Mouse (Mus musculus): ENCODE data around the gene Ntm. TPM values are rescaled to one million over a fixed set of nuclear protein-coding genes. Genes with fewer than 3 reads are reported as not detected.

Gene Ntm
- polyA plus RNA-seq, 1 experiment from 2014 or later = 51.8 TPM

- 27% methylated on average over 2 of the region's 2 CpGs for WGBS
- Histone ChIP-seq H3K36me3 (no peaks in the 10 kb centered on the region), H3K9ac (no peak overlapping the region), H3K4me1 (replicated peaks) (0 out of 2 replicates have a peak, but pooled peaks cover 2% of the 10 kb centered on the region), H3K27me3 (replicated peaks) (no peaks in the 10 kb centered on the region), H3K4me2 (no peak overlapping the region), H3K4me3 (no peak overlapping the region), H3K9me3 (replicated peaks) (no peaks in the 10 kb centered on the region), H3K27ac (ENCODE audit: poor library complexity, severe bottlenecking) (no peak overlapping the region)
- ATAC-seq (ENCODE audit: insufficient number of reproducible peaks, low FRiP score) = no peak
Measured at GRCm38 (mm10) chr9:29306961-29307360, 656.0 kb downstream of the Ntm start.

GRCm38 (mm10) chr9:29298340-29298739 is 664.6 kb downstream of the Ntm start:
- Histone ChIP-seq H3K4me2 (no peak overlapping the region), H3K36me3 (no peaks in the 10 kb centered on the region), H3K9ac (no peak overlapping the region), H3K27ac (ENCODE audit: poor library complexity, severe bottlenecking) (no peak overlapping the region), H3K4me3 (no peak overlapping the region), H3K27me3 (replicated peaks) (no peaks in the 10 kb centered on the region), H3K9me3 (replicated peaks) (no peaks in the 10 kb centered on the region), H3K4me1 (replicated peaks) (peaks cover 7% of the 10 kb centered on the region; the same call in 1 of the 2 replicates)
- no peak for ATAC-seq (ENCODE audit: insufficient number of reproducible peaks, low FRiP score)
- 83% methylated on average over 3 of the region's 3 CpGs for WGBS

GRCm38 (mm10) chr9:29296752-29297151 is 666.2 kb downstream of the Ntm start:
- WGBS = 64% methylated on average over 3 of the region's 3 CpGs
- Histone ChIP-seq H3K27ac (ENCODE audit: poor library complexity, severe bottlenecking) (no peak overlapping the region), H3K4me2 (no peak overlapping the region), H3K36me3 (no peaks in the 10 kb centered on the region), H3K4me1 (replicated peaks) (peaks cover 7% of the 10 kb centered on the region; the same call in 1 of the 2 replicates), H3K4me3 (no peak overlapping the region), H3K9me3 (replicated peaks) (no peaks in the 10 kb centered on the region), H3K9ac (no peak overlapping the region), H3K27me3 (replicated peaks) (no peaks in the 10 kb centered on the region)
- ATAC-seq (ENCODE audit: insufficient number of reproducible peaks, low FRiP score) = no peak

GRCm38 (mm10) chr9:29288003-29288704 is 674.8 kb downstream of the Ntm start:
- Histone ChIP-seq H3K4me2 (peak overlapping the region; percentile 24), H3K9ac (no peak overlapping the region), H3K27me3 (replicated peaks) (no peaks in the 10 kb centered on the region), H3K4me3 (no peak overlapping the region), H3K27ac (ENCODE audit: poor library complexity, severe bottlenecking) (peak overlapping the region; percentile 71), H3K9me3 (replicated peaks) (no peaks in the 10 kb centered on the region), H3K36me3 (no peaks in the 10 kb centered on the region), H3K4me1 (replicated peaks) (peaks cover 18% of the 10 kb centered on the region)
- WGBS = 40% methylated on average over 7 of the region's 7 CpGs
- peak; percentile 69 for ATAC-seq (ENCODE audit: insufficient number of reproducible peaks, low FRiP score)

GRCm38 (mm10) chr9:29285144-29285543 is 677.8 kb downstream of the Ntm start:
- Histone ChIP-seq H3K36me3 (no peaks in the 10 kb centered on the region), H3K27me3 (replicated peaks) (no peaks in the 10 kb centered on the region), H3K9me3 (replicated peaks) (no peaks in the 10 kb centered on the region), H3K4me1 (replicated peaks) (peaks cover 21% of the 10 kb centered on the region), H3K4me2 (no peak overlapping the region), H3K27ac (ENCODE audit: poor library complexity, severe bottlenecking) (no peak overlapping the region), H3K9ac (no peak overlapping the region), H3K4me3 (no peak overlapping the region)
- no peak for ATAC-seq (ENCODE audit: insufficient number of reproducible peaks, low FRiP score)

GRCm38 (mm10) chr9:29272861-29273260 is 690.1 kb downstream of the Ntm start:
- Histone ChIP-seq H3K27me3 (replicated peaks) (no peaks in the 10 kb centered on the region), H3K4me2 (no peak overlapping the region), H3K4me1 (replicated peaks) (peaks cover 24% of the 10 kb centered on the region), H3K9me3 (replicated peaks) (no peaks in the 10 kb centered on the region), H3K27ac (ENCODE audit: poor library complexity, severe bottlenecking) (no peak overlapping the region), H3K4me3 (no peak overlapping the region), H3K36me3 (no peaks in the 10 kb centered on the region), H3K9ac (no peak overlapping the region)
- no peak for ATAC-seq (ENCODE audit: insufficient number of reproducible peaks, low FRiP score)
- 74% methylated on average over 3 of the region's 3 CpGs for WGBS

GRCm38 (mm10) chr9:29269988-29270387 is 693.0 kb downstream of the Ntm start:
- H3K27ac ChIP-seq (ENCODE audit: poor library complexity, severe bottlenecking) = no peak overlapping the region
- no peaks in the 10 kb centered on the region for H3K9me3 ChIP-seq (replicated peaks)
- peaks cover 38% of the 10 kb centered on the region for H3K4me1 ChIP-seq (replicated peaks)
- 68% methylated on average over 6 of the region's 6 CpGs for WGBS
- H3K9ac ChIP-seq = no peak overlapping the region
- no peak overlapping the region for H3K4me2 ChIP-seq
- ATAC-seq (ENCODE audit: insufficient number of reproducible peaks, low FRiP score) = no peak
- H3K36me3 ChIP-seq = no peaks in the 10 kb centered on the region
- no peak overlapping the region for H3K4me3 ChIP-seq
- no peaks in the 10 kb centered on the region for H3K27me3 ChIP-seq (replicated peaks)

GRCm38 (mm10) chr9:29269277-29269646 is 693.7 kb downstream of the Ntm start:
- ATAC-seq (ENCODE audit: insufficient number of reproducible peaks, low FRiP score) = no peak
- Histone ChIP-seq H3K27me3 (replicated peaks) (no peaks in the 10 kb centered on the region), H3K36me3 (no peaks in the 10 kb centered on the region), H3K4me2 (no peak overlapping the region), H3K9me3 (replicated peaks) (no peaks in the 10 kb centered on the region), H3K9ac (no peak overlapping the region), H3K4me3 (no peak overlapping the region), H3K27ac (ENCODE audit: poor library complexity, severe bottlenecking) (peak overlapping the region; percentile 53), H3K4me1 (replicated peaks) (peaks cover 39% of the 10 kb centered on the region)
- WGBS = 86% methylated on average over 2 of the region's 2 CpGs

- H3K4me1 ChIP-seq (replicated peaks) = peaks cover 39% of the 10 kb centered on the region
- no peak overlapping the region for H3K4me3 ChIP-seq
- H3K4me2 ChIP-seq = peak overlapping the region; percentile 16; the same call in 1 of the 2 replicates
- ATAC-seq (ENCODE audit: insufficient number of reproducible peaks, low FRiP score) = no peak
- peak overlapping the region; percentile 53 for H3K27ac ChIP-seq (ENCODE audit: poor library complexity, severe bottlenecking)
- no peaks in the 10 kb centered on the region for H3K9me3 ChIP-seq (replicated peaks)
- H3K27me3 ChIP-seq (replicated peaks) = no peaks in the 10 kb centered on the region
- H3K36me3 ChIP-seq = no peaks in the 10 kb centered on the region
- H3K9ac ChIP-seq = no peak overlapping the region
- 39% methylated on average over 10 of the region's 10 CpGs for WGBS
Measured at GRCm38 (mm10) chr9:29268583-29269276, 694.2 kb downstream of the Ntm start.

GRCm38 (mm10) chr9:29267663-29268062 is 695.3 kb downstream of the Ntm start:
- no peak overlapping the region for H3K9ac ChIP-seq
- H3K4me2 ChIP-seq = peak overlapping the region; percentile 30; the same call in 1 of the 2 replicates
- no peaks in the 10 kb centered on the region for H3K36me3 ChIP-seq
- H3K27ac ChIP-seq (ENCODE audit: poor library complexity, severe bottlenecking) = no peak overlapping the region
- peaks cover 43% of the 10 kb centered on the region for H3K4me1 ChIP-seq (replicated peaks)
- no peak for ATAC-seq (ENCODE audit: insufficient number of reproducible peaks, low FRiP score)
- H3K27me3 ChIP-seq (replicated peaks) = no peaks in the 10 kb centered on the region
- H3K4me3 ChIP-seq = no peak overlapping the region
- H3K9me3 ChIP-seq (replicated peaks) = no peaks in the 10 kb centered on the region
- WGBS = 11% methylated on average over 3 of the region's 3 CpGs

GRCm38 (mm10) chr9:29265177-29265576 is 697.8 kb downstream of the Ntm start:
- H3K4me2 ChIP-seq = peak overlapping the region; percentile 28; the same call in 1 of the 2 replicates
- H3K27ac ChIP-seq (ENCODE audit: poor library complexity, severe bottlenecking) = peak overlapping the region; percentile 3; the same call in 1 of the 2 replicates
- WGBS = 39% methylated on average over 4 of the region's 4 CpGs

More at GRCm38 (mm10) chr9:29265177-29265576, 697.8 kb downstream of the Ntm start:
- H3K4me1 ChIP-seq (replicated peaks) = peaks cover 36% of the 10 kb centered on the region
- H3K36me3 ChIP-seq = no peaks in the 10 kb centered on the region
- H3K27me3 ChIP-seq (replicated peaks) = no peaks in the 10 kb centered on the region
- H3K9me3 ChIP-seq (replicated peaks) = no peaks in the 10 kb centered on the region
- 0 out of 2 replicates have a peak, but pooled peaks have one; percentile 29 for ATAC-seq (ENCODE audit: insufficient number of reproducible peaks, low FRiP score)
- H3K9ac ChIP-seq = no peak overlapping the region
- H3K4me3 ChIP-seq = no peak overlapping the region
